9 mouse cellular contexts compared by ENCODE assay signal in genomic region chr14:25304391-25304851, GRCm38 (mm10).
DNase-seq lines count a peak whose midpoint lies in the region; ATAC-seq lines count a peak whose summit lies in the region.
"Had no signal": no experiment of that assay in that cellular context is flagged by ENCODE, and none has a peak within 500 bp of the region (broad histone marks: within the 10 kb centered on the region; RNA-seq: fewer than 3 reads in every experiment).

No protein-coding gene starts in this region.

- H3K4me2 ChIP-seq in embryonic facial prominence, embryonic 13.5 days, result 0 out of 2 replicates have a peak overlapping the region, but pooled peaks have one; percentile 1
- H3K4me2 ChIP-seq in heart, embryonic 12.5 days, result peak overlapping the region; percentile 26; the same call in 1 of the 2 replicates
- H3K4me2 ChIP-seq in kidney, embryonic 14.5 days (replicated peaks; ENCODE audit: low read depth, low read length), result no peak overlapping the region
- H3K4me2 ChIP-seq in lung, embryonic 16.5 days (ENCODE audit: low read depth, low read length), result peak overlapping the region; percentile 15

- H3K27me3 ChIP-seq in embryonic facial prominence, embryonic 13.5 days, result no peaks in the 10 kb centered on the region
- no peaks in the 10 kb centered on the region for H3K27me3 ChIP-seq in heart, embryonic 12.5 days (replicated peaks)
- no peaks in the 10 kb centered on the region for H3K27me3 ChIP-seq in kidney, embryonic 14.5 days (ENCODE audit: control insufficient read depth, insufficient read depth, low read length)
- no peaks in the 10 kb centered on the region for H3K27me3 ChIP-seq in lung, embryonic 16.5 days (ENCODE audit: control insufficient read depth, insufficient read depth, low read depth, low read length)

- H3K9me3 ChIP-seq in embryonic facial prominence, embryonic 13.5 days, result no peaks in the 10 kb centered on the region
- H3K9me3 ChIP-seq in heart, embryonic 12.5 days (replicated peaks), result no peaks in the 10 kb centered on the region
- H3K9me3 ChIP-seq in kidney, embryonic 14.5 days (ENCODE audit: control insufficient read depth, low read length), result no peaks in the 10 kb centered on the region
- no peaks in the 10 kb centered on the region for H3K9me3 ChIP-seq in lung, embryonic 16.5 days (ENCODE audit: control insufficient read depth, low read length)
- H3K9me3 ChIP-seq: megakaryocyte, embryonic 14.5 days had no signal

- peak overlapping the region; percentile 32; the same call in 1 of the 2 replicates for H3K9ac ChIP-seq in embryonic facial prominence, embryonic 13.5 days
- peak overlapping the region; percentile 37 for H3K9ac ChIP-seq in heart, embryonic 12.5 days
- H3K9ac ChIP-seq in kidney, embryonic 14.5 days (ENCODE audit: low read depth, low read length), result peak overlapping the region; percentile 14; the same call in 1 of the 2 replicates
- H3K9ac ChIP-seq in lung, embryonic 16.5 days (ENCODE audit: low read length), result peak overlapping the region; percentile 45; the same call in 1 of the 2 replicates

- H3K36me3 ChIP-seq in embryonic facial prominence, embryonic 13.5 days, result no peaks in the 10 kb centered on the region
- no peaks in the 10 kb centered on the region for H3K36me3 ChIP-seq in heart, embryonic 12.5 days
- H3K36me3 ChIP-seq in kidney, embryonic 14.5 days (ENCODE audit: control insufficient read depth, insufficient read depth, low read length), result no peaks in the 10 kb centered on the region
- no peaks in the 10 kb centered on the region for H3K36me3 ChIP-seq in lung, embryonic 16.5 days (ENCODE audit: control insufficient read depth, insufficient read depth, low read length)

- DNase-seq in adrenal gland, adult 18-20 months (ENCODE audit: low spot score in 2 of 2), result peak; percentile 33 to 66
- peak; percentile 87 for DNase-seq in skeletal muscle tissue, adult 2 months (ENCODE audit: low read depth, low spot score)
- DNase-seq in layer of hippocampus, postnatal 36 days, result no peak

- WGBS in embryonic facial prominence, embryonic 13.5 days, result 11% methylated on average over 9 of the region's 9 CpGs
- 9% methylated on average over 9 of the region's 9 CpGs for WGBS in heart, embryonic 12.5 days
- WGBS in kidney, embryonic 14.5 days, result 4% methylated on average over 9 of the region's 9 CpGs
- 7% methylated on average over 9 of the region's 9 CpGs for WGBS in lung, embryonic 16.5 days

- ATAC-seq in embryonic facial prominence, embryonic 13.5 days (ENCODE audit: insufficient number of reproducible peaks, insufficient read depth, low FRiP score, low TSS enrichment, low read depth), result no peak
- peak; percentile 46 for ATAC-seq in heart, embryonic 12.5 days (ENCODE audit: insufficient number of reproducible peaks, low FRiP score)
- peak; percentile 56 for ATAC-seq in kidney, embryonic 14.5 days (ENCODE audit: low FRiP score, low TSS enrichment)
- ATAC-seq in lung, embryonic 16.5 days (ENCODE audit: low read depth), result peak; percentile 89
- ATAC-seq in monocyte, adult 5-6 weeks (replicated peaks; ENCODE audit: insufficient number of reproducible peaks, low FRiP score, low TSS enrichment, poor library complexity, severe bottlenecking), result no peak

- no peak overlapping the region for H3K4me3 ChIP-seq in embryonic facial prominence, embryonic 13.5 days
- no peak overlapping the region for H3K4me3 ChIP-seq in heart, embryonic 12.5 days
- H3K4me3 ChIP-seq in kidney, embryonic 14.5 days (ENCODE audit: low read length), result no peak overlapping the region
- no peak overlapping the region for H3K4me3 ChIP-seq in lung, embryonic 16.5 days (ENCODE audit: low read length)
- H3K4me3 ChIP-seq: megakaryocyte, embryonic 14.5 days had no signal

- peak overlapping the region; percentile 64; the same call in 1 of the 2 replicates for H3K27ac ChIP-seq in embryonic facial prominence, embryonic 13.5 days
- H3K27ac ChIP-seq in heart, embryonic 12.5 days (ENCODE audit: poor library complexity, severe bottlenecking), result peak overlapping the region; percentile 61
- H3K27ac ChIP-seq in kidney, embryonic 14.5 days (ENCODE audit: low read depth, low read length), result peak overlapping the region; percentile 67; the same call in 1 of the 2 replicates
- H3K27ac ChIP-seq in lung, embryonic 16.5 days (ENCODE audit: low read length), result peak overlapping the region; percentile 83

- peaks cover 20% of the 10 kb centered on the region for H3K4me1 ChIP-seq in embryonic facial prominence, embryonic 13.5 days
- peaks cover 46% of the 10 kb centered on the region for H3K4me1 ChIP-seq in heart, embryonic 12.5 days (replicated peaks)
- peaks cover 5% of the 10 kb centered on the region; the same call in 1 of the 2 replicates for H3K4me1 ChIP-seq in kidney, embryonic 14.5 days (ENCODE audit: control insufficient read depth, insufficient read depth, low read length)
- peaks cover 14% of the 10 kb centered on the region for H3K4me1 ChIP-seq in lung, embryonic 16.5 days (replicated peaks; ENCODE audit: control insufficient read depth, insufficient read depth, low read length)

Comparison
In these comparisons a context has a peak if more than half of its experiments do, and no peak if none do; other contexts are left out.
1. DNase-seq: peak in adrenal gland, adult 18-20 months (2 of 2) and skeletal muscle tissue, adult 2 months (single experiment); none in layer of hippocampus, postnatal 36 days (0 of 2).
2. ATAC-seq: peak in heart, embryonic 12.5 days (single experiment), kidney, embryonic 14.5 days (single experiment) and lung, embryonic 16.5 days (single experiment); none in embryonic facial prominence, embryonic 13.5 days (single experiment) and monocyte, adult 5-6 weeks (single experiment).
3. Peak in every context shown above with its lines, with median percentiles within 50 percentile points of each other: H3K27ac ChIP-seq and H3K9ac ChIP-seq.